Mouse (Mus musculus) heart, embryonic 10.5 days (tissue): ENCODE measurements around the gene Foxp2. TPM values are rescaled to one million over a fixed set of nuclear protein-coding genes. Genes with fewer than 3 reads are reported as not detected.

ENCODE experiments used
- DNase-seq: peaks from one replicate; pipeline ENCODE4 v3.0.0-alpha.2; 2017; ENCODE audit warnings: low spot score
- H3K27ac ChIP-seq: fragments of 300-500 bp; sonication (generic); 2 replicates; pipeline ENCODE4 v1.5.1; 2016; ENCODE audit warnings: mild to moderate bottlenecking
- H3K27me3 ChIP-seq: fragments of 300-500 bp; sonication (generic); 2 replicates; pipeline ENCODE4 v1.6.1; 2016; ENCODE audit warnings: mild to moderate bottlenecking; ENCODE audit not compliant: poor library complexity, insufficient read depth, severe bottlenecking
- H3K36me3 ChIP-seq: fragments of 300-500 bp; sonication (generic); 2 replicates; pipeline ENCODE4 v1.6.1; 2016; ENCODE audit warnings: mild to moderate bottlenecking, moderate library complexity
- H3K4me1 ChIP-seq: fragments of 300-500 bp; sonication (generic); 2 replicates; pipeline ENCODE4 v1.6.1; 2016; ENCODE audit warnings: mild to moderate bottlenecking
- H3K4me3 ChIP-seq: fragments of 300-500 bp; sonication (generic); 2 replicates; pipeline ENCODE4 v1.5.1; 2016; ENCODE audit warnings: mild to moderate bottlenecking, moderate library complexity
- H3K9me3 ChIP-seq: fragments of 300-500 bp; sonication (generic); 2 replicates; pipeline ENCODE4 v1.6.1; 2016; ENCODE audit warnings: mild to moderate bottlenecking, moderate library complexity
- WGBS: fragments of 180-500 bp; shearing (Covaris S2); methylation state at CpG from one replicate; pipeline ENCODE4 v1.1.7; 2016; 5-methylcytosine and 5-hydroxymethylcytosine counted together
- polyA plus RNA-seq: library from polyadenylated mRNA; unstranded; fragments of >200 nt; fragmentation: Nextera tagmentation; extraction: Ambion mirVana; gene quantifications from 2 replicates; pipeline ENCODE4 v1.2.1, GENCODE M21; 2016

Foxp2 gene
- polyA plus RNA-seq, 1 experiment from 2014 or later, result 16.7 TPM

- Histone ChIP-seq H3K27me3 (no peaks in the 10 kb centered on the region), H3K27ac (no peak overlapping the region), H3K4me3 (no peak overlapping the region), H3K9me3 (no peaks in the 10 kb centered on the region), H3K4me1 (no peaks in the 10 kb centered on the region), H3K36me3 (no peaks in the 10 kb centered on the region)
- no peak for DNase-seq
- 77% methylated on average over 4 of the region's 4 CpGs for WGBS
Measured at GRCm38 (mm10) chr6:14924976-14925489, 23.9 kb downstream of the Foxp2 start.

- H3K27me3 ChIP-seq, result no peaks in the 10 kb centered on the region
- no peak for DNase-seq
- no peak overlapping the region for H3K4me3 ChIP-seq
- 74% methylated on average over 6 of the region's 6 CpGs for WGBS
- H3K9me3 ChIP-seq, result no peaks in the 10 kb centered on the region
- H3K36me3 ChIP-seq, result no peaks in the 10 kb centered on the region
- H3K4me1 ChIP-seq, result no peaks in the 10 kb centered on the region
- H3K27ac ChIP-seq, result no peak overlapping the region
Measured at GRCm38 (mm10) chr6:14951060-14951459, 49.9 kb downstream of the Foxp2 start.

GRCm38 (mm10) chr6:14952731-14953130 is 51.6 kb downstream of the Foxp2 start:
- 70% methylated on average over 4 of the region's 4 CpGs for WGBS
- no peak overlapping the region for H3K27ac ChIP-seq
- no peaks in the 10 kb centered on the region for H3K27me3 ChIP-seq
- H3K9me3 ChIP-seq, result no peaks in the 10 kb centered on the region
- no peaks in the 10 kb centered on the region for H3K4me1 ChIP-seq
- H3K36me3 ChIP-seq, result no peaks in the 10 kb centered on the region
- DNase-seq, result no peak
- no peak overlapping the region for H3K4me3 ChIP-seq

GRCm38 (mm10) chr6:14977042-14977441 is 75.9 kb downstream of the Foxp2 start:
- H3K27ac ChIP-seq, result no peak overlapping the region
- 0 out of 2 replicates have a peak, but pooled peaks cover 4% of the 10 kb centered on the region for H3K9me3 ChIP-seq
- no peak for DNase-seq
- 81% methylated on average over 3 of the region's 3 CpGs for WGBS
- no peaks in the 10 kb centered on the region for H3K4me1 ChIP-seq
- H3K36me3 ChIP-seq, result no peaks in the 10 kb centered on the region
- H3K27me3 ChIP-seq, result no peaks in the 10 kb centered on the region
- no peak overlapping the region for H3K4me3 ChIP-seq

GRCm38 (mm10) chr6:14978201-14978600 is 77.1 kb downstream of the Foxp2 start:
- H3K9me3 ChIP-seq, result 0 out of 2 replicates have a peak, but pooled peaks cover 4% of the 10 kb centered on the region
- H3K4me1 ChIP-seq, result no peaks in the 10 kb centered on the region
- no peak for DNase-seq
- H3K27me3 ChIP-seq, result no peaks in the 10 kb centered on the region
- H3K4me3 ChIP-seq, result no peak overlapping the region
- H3K27ac ChIP-seq, result no peak overlapping the region
- 85% methylated on average over 5 of the region's 5 CpGs for whole genome bisulfite sequencing
- H3K36me3 ChIP-seq, result no peaks in the 10 kb centered on the region

GRCm38 (mm10) chr6:15008113-15008512 is 107.0 kb downstream of the Foxp2 start:
- no peaks in the 10 kb centered on the region for H3K36me3 ChIP-seq
- no peaks in the 10 kb centered on the region for H3K9me3 ChIP-seq
- H3K4me3 ChIP-seq, result no peak overlapping the region
- no peaks in the 10 kb centered on the region for H3K27me3 ChIP-seq
- H3K27ac ChIP-seq, result no peak overlapping the region
- DNase-seq, result no peak
- 68% methylated on average over 1 of the region's 1 CpGs for WGBS
- no peaks in the 10 kb centered on the region for H3K4me1 ChIP-seq

- Histone ChIP-seq H3K9me3 (no peaks in the 10 kb centered on the region), H3K27me3 (no peaks in the 10 kb centered on the region), H3K36me3 (no peaks in the 10 kb centered on the region), H3K27ac (no peak overlapping the region), H3K4me3 (no peak overlapping the region), H3K4me1 (no peaks in the 10 kb centered on the region)
- DNase-seq, result no peak
- WGBS, result 80% methylated on average over 3 of the region's 3 CpGs
Measured at GRCm38 (mm10) chr6:15028488-15028887, 127.3 kb downstream of the Foxp2 start.

- H3K9me3 ChIP-seq, result no peaks in the 10 kb centered on the region
- DNase-seq, result no peak
- no peaks in the 10 kb centered on the region for H3K4me1 ChIP-seq
- H3K27me3 ChIP-seq, result no peaks in the 10 kb centered on the region
- H3K36me3 ChIP-seq, result no peaks in the 10 kb centered on the region
- H3K27ac ChIP-seq, result no peak overlapping the region
- WGBS, result 48% methylated on average over 7 of the region's 7 CpGs
- no peak overlapping the region for H3K4me3 ChIP-seq
Measured at GRCm38 (mm10) chr6:15029446-15030125, 128.4 kb downstream of the Foxp2 start.

- H3K27me3 ChIP-seq, result no peaks in the 10 kb centered on the region
- peaks cover 5% of the 10 kb centered on the region; the same call in 1 of the 2 replicates for H3K4me1 ChIP-seq
- DNase-seq, result no peak
- no peaks in the 10 kb centered on the region for H3K9me3 ChIP-seq
- H3K36me3 ChIP-seq, result no peaks in the 10 kb centered on the region
- WGBS, result 78% methylated on average over 1 of the region's 1 CpGs
- H3K4me3 ChIP-seq, result no peak overlapping the region
- H3K27ac ChIP-seq, result no peak overlapping the region
Measured at GRCm38 (mm10) chr6:15063246-15063645, 162.1 kb downstream of the Foxp2 start.

GRCm38 (mm10) chr6:15101548-15101947 is 200.4 kb downstream of the Foxp2 start:
- no peak for DNase-seq
- H3K9me3 ChIP-seq, result no peaks in the 10 kb centered on the region
- H3K4me1 ChIP-seq, result no peaks in the 10 kb centered on the region
- H3K4me3 ChIP-seq, result no peak overlapping the region
- no peak overlapping the region for H3K27ac ChIP-seq
- H3K36me3 ChIP-seq, result no peaks in the 10 kb centered on the region
- WGBS, result 94% methylated on average over 1 of the region's 1 CpGs
- no peaks in the 10 kb centered on the region for H3K27me3 ChIP-seq

GRCm38 (mm10) chr6:15120916-15121315 is 219.8 kb downstream of the Foxp2 start:
- H3K36me3 ChIP-seq, result no peaks in the 10 kb centered on the region
- H3K27me3 ChIP-seq, result no peaks in the 10 kb centered on the region
- no peak overlapping the region for H3K4me3 ChIP-seq
- H3K9me3 ChIP-seq, result no peaks in the 10 kb centered on the region
- DNase-seq, result no peak
- H3K27ac ChIP-seq, result no peak overlapping the region
- WGBS, result 69% methylated on average over 5 of the region's 5 CpGs
- no peaks in the 10 kb centered on the region for H3K4me1 ChIP-seq

GRCm38 (mm10) chr6:15121339-15121738 is 220.2 kb downstream of the Foxp2 start:
- no peak for DNase-seq
- Histone ChIP-seq H3K4me1 (no peaks in the 10 kb centered on the region), H3K9me3 (no peaks in the 10 kb centered on the region), H3K36me3 (no peaks in the 10 kb centered on the region), H3K27ac (no peak overlapping the region), H3K4me3 (no peak overlapping the region), H3K27me3 (no peaks in the 10 kb centered on the region)

GRCm38 (mm10) chr6:15130142-15130541 is 229.0 kb downstream of the Foxp2 start:
- no peak overlapping the region for H3K4me3 ChIP-seq
- no peaks in the 10 kb centered on the region for H3K4me1 ChIP-seq
- WGBS, result 94% methylated on average over 2 of the region's 2 CpGs
- no peak overlapping the region for H3K27ac ChIP-seq
- H3K36me3 ChIP-seq, result no peaks in the 10 kb centered on the region
- no peaks in the 10 kb centered on the region for H3K27me3 ChIP-seq
- H3K9me3 ChIP-seq, result no peaks in the 10 kb centered on the region
- no peak for DNase-seq

- H3K36me3 ChIP-seq, result no peaks in the 10 kb centered on the region
- H3K9me3 ChIP-seq, result no peaks in the 10 kb centered on the region
- WGBS, result 61% methylated on average over 1 of the region's 1 CpGs
- no peak overlapping the region for H3K27ac ChIP-seq
- H3K4me1 ChIP-seq, result no peaks in the 10 kb centered on the region
- H3K27me3 ChIP-seq, result no peaks in the 10 kb centered on the region
- H3K4me3 ChIP-seq, result no peak overlapping the region
- no peak for DNase-seq
Measured at GRCm38 (mm10) chr6:15142094-15142493, 240.9 kb downstream of the Foxp2 start.
